ENCODE assay signal across 15 mouse cellular contexts in the genomic region with DNA sequence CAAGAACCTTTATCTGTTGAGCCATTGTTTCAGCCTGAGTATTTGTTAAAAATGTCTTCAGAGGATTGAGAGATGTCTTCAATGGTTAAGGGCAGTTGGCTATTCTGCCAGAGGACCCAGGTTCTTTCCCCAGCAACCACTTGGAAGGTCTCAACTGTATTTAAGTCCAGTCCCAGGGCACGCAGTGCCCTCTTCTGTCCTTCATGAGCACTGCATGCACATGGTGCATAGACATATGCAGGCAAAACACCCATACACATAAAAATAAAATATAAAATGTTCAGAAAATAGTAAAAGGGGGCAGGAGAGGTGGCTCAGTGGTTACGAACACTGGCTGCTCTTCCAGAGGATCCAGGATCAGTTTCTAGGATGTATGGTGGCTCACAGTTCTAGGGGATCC.
DNase-seq lines count a peak whose midpoint lies in the region; ATAC-seq and TF ChIP-seq lines count a peak whose summit lies in the region.
"Had no signal": no experiment of that assay in that cellular context is flagged by ENCODE, and none has a peak within 500 bp of the region (broad histone marks: within the 10 kb centered on the region; RNA-seq: fewer than 3 reads in every experiment).

No protein-coding gene starts in this region.

- H3K4me1 ChIP-seq in hindbrain, postnatal 0 days (ENCODE audit: insufficient read depth, low read length): no peaks in the 10 kb centered on the region
- H3K4me1 ChIP-seq in hindbrain, embryonic 11.5 days (replicated peaks; ENCODE audit: control insufficient read depth, insufficient read depth, low read length): no peaks in the 10 kb centered on the region
- H3K4me1 ChIP-seq in midbrain, postnatal 0 days (ENCODE audit: insufficient read depth, low read length): no peaks in the 10 kb centered on the region
- no peaks in the 10 kb centered on the region for H3K4me1 ChIP-seq in midbrain, embryonic 14.5 days (ENCODE audit: control insufficient read depth, insufficient read depth, low read length)
- H3K4me1 ChIP-seq in MEL (ENCODE audit: control insufficient read depth in 1 of 2, insufficient read depth in 2 of 2, low read length in 2 of 2): no peaks in the 10 kb centered on the region
- no peaks in the 10 kb centered on the region for H3K4me1 ChIP-seq in embryonic facial prominence, embryonic 10.5 days
- H3K4me1 ChIP-seq: hindbrain, embryonic 10.5 days; limb, embryonic 13.5 days had no signal

- H3K4me3 ChIP-seq in hindbrain, postnatal 0 days (ENCODE audit: low read length): no peak overlapping the region
- H3K4me3 ChIP-seq in hindbrain, embryonic 11.5 days (ENCODE audit: low read depth, low read length): no peak overlapping the region
- H3K4me3 ChIP-seq in midbrain, postnatal 0 days (ENCODE audit: low read depth, low read length): no peak overlapping the region
- H3K4me3 ChIP-seq in midbrain, embryonic 14.5 days (replicated peaks; ENCODE audit: low read depth, low read length): no peak overlapping the region
- no peak overlapping the region for H3K4me3 ChIP-seq in MEL (ENCODE audit: control insufficient read depth in 1 of 2, insufficient read depth in 1 of 2, low read depth in 2 of 2, low read length in 2 of 2)
- no peak overlapping the region for H3K4me3 ChIP-seq in embryonic facial prominence, embryonic 10.5 days
- H3K4me3 ChIP-seq: hindbrain, embryonic 10.5 days; limb, embryonic 13.5 days; myocyte had no signal

- peak; percentile 20; the same call in 1 of the 2 replicates for TF ChIP-seq RAD21 in MEL (IDR thresholded peaks at IDR 0.05; ENCODE audit: low read depth, low read length)

- no peaks in the 10 kb centered on the region for H3K9me3 ChIP-seq in hindbrain, postnatal 0 days (ENCODE audit: low read length)
- no peaks in the 10 kb centered on the region for H3K9me3 ChIP-seq in hindbrain, embryonic 11.5 days (ENCODE audit: control insufficient read depth, low read length)
- H3K9me3 ChIP-seq in midbrain, postnatal 0 days (ENCODE audit: low read length): no peaks in the 10 kb centered on the region
- no peaks in the 10 kb centered on the region for H3K9me3 ChIP-seq in midbrain, embryonic 14.5 days (ENCODE audit: control insufficient read depth, low read length)
- no peaks in the 10 kb centered on the region for H3K9me3 ChIP-seq in MEL (replicated peaks; ENCODE audit: insufficient read depth, low read length)
- H3K9me3 ChIP-seq in embryonic facial prominence, embryonic 10.5 days: no peaks in the 10 kb centered on the region
- H3K9me3 ChIP-seq: G1E; hindbrain, embryonic 10.5 days; limb, embryonic 13.5 days had no signal

- no peak overlapping the region for H3K4me2 ChIP-seq in hindbrain, postnatal 0 days (ENCODE audit: low read depth, low read length)
- no peak overlapping the region for H3K4me2 ChIP-seq in hindbrain, embryonic 11.5 days (replicated peaks; ENCODE audit: low read depth, low read length)
- no peak overlapping the region for H3K4me2 ChIP-seq in midbrain, postnatal 0 days (ENCODE audit: low read depth, low read length, poor library complexity, severe bottlenecking)
- H3K4me2 ChIP-seq in midbrain, embryonic 14.5 days (ENCODE audit: low read length): no peak overlapping the region
- H3K4me2 ChIP-seq: heart, embryonic 11.5 days; limb, embryonic 13.5 days had no signal

- no peak overlapping the region for H3K9ac ChIP-seq in hindbrain, postnatal 0 days (replicated peaks; ENCODE audit: low read length)
- H3K9ac ChIP-seq in hindbrain, embryonic 11.5 days (ENCODE audit: low read depth, low read length): no peak overlapping the region
- no peak overlapping the region for H3K9ac ChIP-seq in midbrain, postnatal 0 days (replicated peaks; ENCODE audit: low read length, poor library complexity, severe bottlenecking)
- no peak overlapping the region for H3K9ac ChIP-seq in midbrain, embryonic 14.5 days (replicated peaks; ENCODE audit: low read length)
- H3K9ac ChIP-seq in MEL (ENCODE audit: control insufficient read depth, low read depth, low read length, poor library complexity, severe bottlenecking): no peak overlapping the region
- H3K9ac ChIP-seq: limb, embryonic 13.5 days had no signal

- no peak for TF ChIP-seq EP300 in MEL (IDR thresholded peaks at IDR 0.05; ENCODE audit: low read depth in 1 of 2, low read length in 2 of 2)

- TF ChIP-seq POLR2A in MEL (IDR thresholded peaks at IDR 0.05; ENCODE audit: control insufficient read depth in 1 of 2, insufficient read depth in 1 of 2, low read depth in 1 of 2, low read length in 2 of 2, poor library complexity in 1 of 2): no peak

- no peak for DNase-seq in hindbrain, postnatal 0 days (ENCODE audit: low spot score)
- DNase-seq in hindbrain, embryonic 11.5 days (ENCODE audit: low spot score): no peak
- no peak for DNase-seq in midbrain, postnatal 0 days (ENCODE audit: low spot score)
- no peak for DNase-seq in midbrain, embryonic 14.5 days
- DNase-seq in MEL (ENCODE audit: low read depth, low spot score): peak; percentile 38
- DNase-seq in retina, postnatal 1 day: peak; percentile 15
- no peak for DNase-seq in embryonic facial prominence, embryonic 10.5 days (ENCODE audit: low spot score)
- no peak for DNase-seq in adrenal gland, postnatal 14 days
- DNase-seq: adrenal gland, adult 2 months; spleen, adult 18-20 months had no signal

- no peaks in the 10 kb centered on the region for H3K27me3 ChIP-seq in hindbrain, postnatal 0 days (ENCODE audit: insufficient read depth, low read length)
- no peaks in the 10 kb centered on the region for H3K27me3 ChIP-seq in hindbrain, embryonic 11.5 days (ENCODE audit: control insufficient read depth, insufficient read depth, low read length)
- no peaks in the 10 kb centered on the region for H3K27me3 ChIP-seq in midbrain, postnatal 0 days (ENCODE audit: insufficient read depth, low read length)
- H3K27me3 ChIP-seq in midbrain, embryonic 14.5 days (ENCODE audit: control insufficient read depth, insufficient read depth, low read length): no peaks in the 10 kb centered on the region
- no peaks in the 10 kb centered on the region for H3K27me3 ChIP-seq in MEL (ENCODE audit: control insufficient read depth in 1 of 2, insufficient read depth in 2 of 2, low read length in 2 of 2)
- no peaks in the 10 kb centered on the region for H3K27me3 ChIP-seq in embryonic facial prominence, embryonic 10.5 days (replicated peaks; ENCODE audit: low read depth, poor library complexity, severe bottlenecking)
- H3K27me3 ChIP-seq: limb, embryonic 13.5 days had no signal

- peaks cover 23% of the 10 kb centered on the region for H3K36me3 ChIP-seq in hindbrain, postnatal 0 days (ENCODE audit: insufficient read depth, low read length)
- H3K36me3 ChIP-seq in hindbrain, embryonic 11.5 days (ENCODE audit: control insufficient read depth, insufficient read depth, low read length): 0 out of 2 replicates have a peak, but pooled peaks cover 4% of the 10 kb centered on the region
- H3K36me3 ChIP-seq in midbrain, postnatal 0 days (ENCODE audit: insufficient read depth, low read length): peaks cover 12% of the 10 kb centered on the region
- peaks cover 46% of the 10 kb centered on the region for H3K36me3 ChIP-seq in midbrain, embryonic 14.5 days (ENCODE audit: control insufficient read depth, insufficient read depth, low read length)
- H3K36me3 ChIP-seq in MEL (ENCODE audit: control insufficient read depth in 1 of 2, insufficient read depth in 2 of 2, low read length in 2 of 2): peaks cover 0 to 42% of the 10 kb centered on the region in 2 experiments; a peak in 2 of 4 replicates
- H3K36me3 ChIP-seq in embryonic facial prominence, embryonic 10.5 days (replicated peaks): peaks cover 98% of the 10 kb centered on the region
- H3K36me3 ChIP-seq: G1E had no signal

- ATAC-seq in hindbrain, postnatal 0 days: no peak
- ATAC-seq in hindbrain, embryonic 11.5 days (ENCODE audit: low FRiP score): no peak
- no peak for ATAC-seq in midbrain, postnatal 0 days (ENCODE audit: low FRiP score)
- no peak for ATAC-seq in midbrain, embryonic 14.5 days (ENCODE audit: low FRiP score, low TSS enrichment)

- H3K27ac ChIP-seq in hindbrain, postnatal 0 days: no peak overlapping the region
- H3K27ac ChIP-seq in hindbrain, embryonic 11.5 days (ENCODE audit: low read depth, low read length): no peak overlapping the region
- no peak overlapping the region for H3K27ac ChIP-seq in midbrain, postnatal 0 days (ENCODE audit: low read depth, low read length)
- H3K27ac ChIP-seq in midbrain, embryonic 14.5 days (replicated peaks; ENCODE audit: low read depth, low read length): no peak overlapping the region
- H3K27ac ChIP-seq in MEL (ENCODE audit: control insufficient read depth, low read depth, low read length): no peak overlapping the region
- H3K27ac ChIP-seq in embryonic facial prominence, embryonic 10.5 days (replicated peaks): no peak overlapping the region
- H3K27ac ChIP-seq: hindbrain, embryonic 10.5 days; limb, embryonic 13.5 days had no signal

- H3K79me2 ChIP-seq in MEL (ENCODE audit: control insufficient read depth, insufficient read depth, low read length, poor library complexity): no peaks in the 10 kb centered on the region

- peak; percentile 40 for TF ChIP-seq CTCF in hindbrain, postnatal 0 days (IDR thresholded peaks at IDR 0.05; ENCODE audit: low read depth)
- TF ChIP-seq CTCF in midbrain, postnatal 0 days (IDR thresholded peaks at IDR 0.05): peak; percentile 41
- TF ChIP-seq CTCF in MEL (IDR thresholded peaks at IDR 0.05 in 2 of 3, conservative IDR thresholded peaks at IDR 0.05 in 1 of 3; ENCODE audit: control insufficient read depth in 1 of 3, insufficient read depth in 1 of 3, low read depth in 2 of 3, low read length in 3 of 3, poor library complexity in 1 of 3, severe bottlenecking in 1 of 3): peak; percentile 46 to 48 (median 48)

- 88% methylated on average over 2 of the region's 2 CpGs for WGBS in hindbrain, postnatal 0 days
- 95% methylated on average over 2 of the region's 2 CpGs for WGBS in hindbrain, embryonic 11.5 days
- WGBS in midbrain, postnatal 0 days: 96% methylated on average over 2 of the region's 2 CpGs
- WGBS in midbrain, embryonic 14.5 days: 96% methylated on average over 2 of the region's 2 CpGs
- 95% methylated on average over 2 of the region's 2 CpGs for WGBS in embryonic facial prominence, embryonic 10.5 days

TF ChIP-seq in MEL, 35 proteins besides CTCF, POLR2A, EP300 and RAD21:
- peak; percentile 37; the same call in 1 of the 2 replicates for TF ChIP-seq SMC3 (IDR thresholded peaks at IDR 0.05; ENCODE audit: low read depth, low read length)
- TF ChIP-seq USF2 (IDR thresholded peaks at IDR 0.05; ENCODE audit: borderline replicate concordance in 1 of 2, insufficient read depth in 1 of 2, low read depth in 1 of 2, low read length in 2 of 2): no peak
TF ChIP-seq in MEL: peak in this region for 1.

Comparison
In these comparisons a context has a peak if more than half of its experiments do, and no peak if none do; other contexts are left out.
1. DNase-seq: peak in MEL (single experiment) and retina, postnatal 1 day (single experiment); none in hindbrain, postnatal 0 days (single experiment), hindbrain, embryonic 11.5 days (single experiment), midbrain, postnatal 0 days (single experiment), midbrain, embryonic 14.5 days (single experiment), embryonic facial prominence, embryonic 10.5 days (single experiment) and adrenal gland, postnatal 14 days (single experiment).
2. Peak in every context shown above with its lines, with median percentiles within 50 percentile points of each other: CTCF ChIP-seq.